Mouse (Mus musculus): ENCODE measurements around the gene Kctd18. TPM values are rescaled to one million over a fixed set of nuclear protein-coding genes. Genes with fewer than 3 reads are reported as not detected.
A peak's percentile ranks its signal among the peaks of the same experiment; 100 is the strongest.

Kctd18 gene
- polyA plus RNA-seq, 1 experiment from 2014 or later = 26.2 TPM

DNA sequence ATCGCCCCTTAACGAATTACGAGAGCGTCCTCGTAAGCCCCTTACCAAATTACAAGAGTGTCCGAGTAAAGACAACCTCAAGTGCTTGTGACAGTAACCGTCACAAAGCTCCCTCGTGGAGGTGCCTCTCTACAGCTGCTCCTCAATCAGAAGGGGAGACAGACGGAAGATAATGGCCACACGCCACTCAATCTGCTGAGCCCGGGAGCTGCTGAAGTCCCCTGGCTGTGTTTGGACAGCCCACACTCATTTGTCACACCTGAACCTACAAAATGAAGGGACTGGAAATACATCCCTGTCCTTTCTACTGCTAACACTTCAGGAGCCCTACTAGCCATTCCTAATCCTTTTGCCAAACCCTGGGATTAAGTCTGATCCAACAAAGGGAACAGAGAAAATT lies 77.0 kb downstream of the Kctd18 start:
- WGBS = 45% methylated on average over 11 of the region's 11 CpGs
- peaks cover 16% of the 10 kb centered on the region for H3K4me1 ChIP-seq
- H3K9me3 ChIP-seq = no peaks in the 10 kb centered on the region
- 0 out of 2 replicates have a peak overlapping the region, but pooled peaks have one; percentile 42 for H3K27ac ChIP-seq (replicated peaks)
- no peaks in the 10 kb centered on the region for H3K27me3 ChIP-seq
- H3K4me3 ChIP-seq = no peak overlapping the region
- no peak for ATAC-seq (ENCODE audit: low FRiP score, low read depth)
- H3K9ac ChIP-seq (replicated peaks) = no peak overlapping the region
- peaks cover 9% of the 10 kb centered on the region; the same call in 1 of the 2 replicates for H3K36me3 ChIP-seq
- no peak overlapping the region for H3K4me2 ChIP-seq (replicated peaks)

- peaks cover 9% of the 10 kb centered on the region; the same call in 1 of the 2 replicates for H3K36me3 ChIP-seq
- H3K9me3 ChIP-seq = no peaks in the 10 kb centered on the region
- WGBS = 69% methylated on average over 7 of the region's 7 CpGs
- H3K4me2 ChIP-seq (replicated peaks) = no peak overlapping the region
- peaks cover 16% of the 10 kb centered on the region for H3K4me1 ChIP-seq
- no peak overlapping the region for H3K9ac ChIP-seq (replicated peaks)
- no peak overlapping the region for H3K4me3 ChIP-seq
- no peaks in the 10 kb centered on the region for H3K27me3 ChIP-seq
- H3K27ac ChIP-seq (replicated peaks) = 0 out of 2 replicates have a peak overlapping the region, but pooled peaks have one; percentile 42
- no peak for ATAC-seq (ENCODE audit: low FRiP score, low read depth)
Measured at GRCm38 (mm10) chr1:57941095-57941494, 77.7 kb downstream of the Kctd18 start.

DNA sequence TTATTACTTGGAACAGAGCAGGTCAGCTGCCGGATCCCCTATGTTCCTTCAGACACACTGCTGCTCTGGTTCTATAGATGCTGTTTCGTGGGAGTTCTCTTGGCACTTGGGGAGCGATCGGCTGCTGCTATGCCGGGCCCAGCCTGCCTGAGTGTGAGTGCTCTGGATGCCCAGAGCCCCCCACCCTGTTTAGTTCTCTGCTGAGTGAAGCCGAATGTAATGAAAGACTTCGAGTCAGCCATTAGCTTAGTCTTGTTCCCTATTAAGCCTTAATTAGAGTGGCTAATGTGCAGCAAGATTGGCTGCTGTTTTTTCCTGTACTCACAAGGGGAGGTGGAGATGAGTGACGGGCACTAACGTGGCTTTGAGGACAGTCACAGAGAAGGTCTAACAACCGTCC lies 78.1 kb downstream of the Kctd18 start:
- WGBS = 64% methylated on average over 10 of the region's 10 CpGs
- no peak overlapping the region for H3K4me2 ChIP-seq (replicated peaks)
- H3K36me3 ChIP-seq = peaks cover 9% of the 10 kb centered on the region; the same call in 1 of the 2 replicates
- no peaks in the 10 kb centered on the region for H3K27me3 ChIP-seq
- H3K4me1 ChIP-seq = peaks cover 16% of the 10 kb centered on the region
- no peak overlapping the region for H3K4me3 ChIP-seq
- no peak overlapping the region for H3K9ac ChIP-seq (replicated peaks)
- no peak for ATAC-seq (ENCODE audit: low FRiP score, low read depth)
- H3K27ac ChIP-seq (replicated peaks) = no peak overlapping the region
- H3K9me3 ChIP-seq = no peaks in the 10 kb centered on the region

GRCm38 (mm10) chr1:57934287-57934686 lies 84.5 kb downstream of the Kctd18 start:
- 54% methylated on average over 1 of the region's 1 CpGs for WGBS
- Histone ChIP-seq H3K4me2 (replicated peaks) (no peak overlapping the region), H3K4me3 (no peak overlapping the region), H3K27ac (replicated peaks) (no peak overlapping the region), H3K4me1 (no peaks in the 10 kb centered on the region), H3K9ac (replicated peaks) (no peak overlapping the region), H3K9me3 (no peaks in the 10 kb centered on the region), H3K36me3 (no peaks in the 10 kb centered on the region), H3K27me3 (no peaks in the 10 kb centered on the region)
- no peak for ATAC-seq (ENCODE audit: low FRiP score, low read depth)

DNA sequence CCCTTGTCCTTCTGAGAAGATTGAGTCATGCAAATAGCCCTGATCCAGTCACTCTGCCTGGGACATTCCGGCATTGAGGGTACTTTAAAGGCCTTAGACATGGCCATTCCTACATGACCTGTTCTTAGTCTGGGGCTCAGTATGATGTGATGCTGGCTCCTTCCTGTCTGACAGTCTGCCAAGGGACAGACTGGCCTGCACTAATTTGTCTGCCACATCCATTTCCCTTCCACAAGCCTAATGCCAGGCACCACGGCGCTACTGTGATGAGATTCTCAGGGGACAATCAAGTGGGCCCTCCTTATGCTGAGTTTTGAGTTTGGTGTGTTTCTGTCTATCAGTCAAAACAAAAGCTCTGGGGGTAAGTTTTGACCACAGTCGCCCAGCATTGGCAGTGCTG lies 100.2 kb downstream of the Kctd18 start:
- Histone ChIP-seq H3K27me3 (no peaks in the 10 kb centered on the region), H3K27ac (replicated peaks) (no peak overlapping the region), H3K9me3 (no peaks in the 10 kb centered on the region), H3K4me1 (no peaks in the 10 kb centered on the region), H3K9ac (replicated peaks) (no peak overlapping the region), H3K4me2 (replicated peaks) (no peak overlapping the region), H3K4me3 (no peak overlapping the region), H3K36me3 (peaks cover 7% of the 10 kb centered on the region; the same call in 1 of the 2 replicates)
- WGBS = 91% methylated on average over 4 of the region's 4 CpGs
- ATAC-seq (ENCODE audit: low FRiP score, low read depth) = no peak

DNA sequence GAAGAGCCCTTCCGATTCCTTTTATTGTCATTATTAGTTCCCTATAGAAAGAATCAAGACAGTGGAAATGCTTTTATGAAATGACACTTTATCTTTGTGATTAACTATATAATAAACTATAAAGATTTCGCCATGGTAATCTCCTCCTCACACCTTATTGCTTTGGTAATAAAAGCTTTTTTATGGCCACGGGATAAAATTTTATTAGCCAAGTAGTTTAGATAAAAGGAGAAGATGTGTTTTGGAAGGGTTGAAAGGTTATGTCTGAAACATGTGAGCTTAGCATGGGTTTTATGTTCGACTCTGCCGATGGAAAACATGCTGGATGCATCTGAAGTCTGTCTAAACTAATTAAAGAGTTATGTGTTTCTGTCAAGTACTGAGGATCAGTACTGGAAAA lies 101.4 kb downstream of the Kctd18 start:
- Histone ChIP-seq H3K4me2 (replicated peaks) (no peak overlapping the region), H3K9me3 (no peaks in the 10 kb centered on the region), H3K9ac (replicated peaks) (no peak overlapping the region), H3K36me3 (0 out of 2 replicates have a peak, but pooled peaks cover 5% of the 10 kb centered on the region), H3K27me3 (no peaks in the 10 kb centered on the region), H3K27ac (replicated peaks) (no peak overlapping the region), H3K4me1 (no peaks in the 10 kb centered on the region), H3K4me3 (no peak overlapping the region)
- ATAC-seq (ENCODE audit: low FRiP score, low read depth) = no peak
- WGBS = 92% methylated on average over 5 of the region's 5 CpGs

DNA sequence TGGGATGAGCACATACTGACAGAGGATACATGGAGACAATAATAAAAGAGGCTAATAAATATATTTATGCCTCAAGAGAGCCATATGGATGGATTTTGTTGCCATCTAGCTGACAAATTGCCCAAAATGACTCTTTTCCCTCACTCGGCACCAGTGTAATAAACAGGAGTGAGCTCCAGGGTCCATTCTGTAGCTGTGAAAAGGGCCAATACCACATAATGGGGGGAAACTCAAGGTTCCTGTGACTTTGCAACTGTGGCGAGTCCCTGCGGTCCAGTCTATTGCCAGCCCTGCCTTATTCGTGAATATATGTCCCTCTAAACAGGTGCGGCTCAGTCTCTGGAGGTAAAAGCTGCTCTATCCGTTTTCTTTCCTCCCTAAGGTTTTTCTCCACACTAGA lies 107.2 kb downstream of the Kctd18 start:
- H3K4me3 ChIP-seq = no peak overlapping the region
- no peaks in the 10 kb centered on the region for H3K27me3 ChIP-seq
- peaks cover 4% of the 10 kb centered on the region; the same call in 1 of the 2 replicates for H3K36me3 ChIP-seq
- no peaks in the 10 kb centered on the region for H3K9me3 ChIP-seq
- WGBS = 79% methylated on average over 6 of the region's 6 CpGs
- H3K9ac ChIP-seq (replicated peaks) = no peak overlapping the region
- H3K4me1 ChIP-seq = no peaks in the 10 kb centered on the region
- H3K4me2 ChIP-seq (replicated peaks) = no peak overlapping the region
- no peak overlapping the region for H3K27ac ChIP-seq (replicated peaks)
- no peak for ATAC-seq (ENCODE audit: low FRiP score, low read depth)

GRCm38 (mm10) chr1:57906312-57906711 lies 112.4 kb downstream of the Kctd18 start:
- Histone ChIP-seq H3K4me3 (no peak overlapping the region), H3K4me1 (no peaks in the 10 kb centered on the region), H3K27ac (replicated peaks) (no peak overlapping the region), H3K9me3 (no peaks in the 10 kb centered on the region), H3K27me3 (no peaks in the 10 kb centered on the region), H3K4me2 (replicated peaks) (no peak overlapping the region), H3K9ac (replicated peaks) (no peak overlapping the region), H3K36me3 (peaks cover 11% of the 10 kb centered on the region)
- ATAC-seq (ENCODE audit: low FRiP score, low read depth) = no peak

DNA sequence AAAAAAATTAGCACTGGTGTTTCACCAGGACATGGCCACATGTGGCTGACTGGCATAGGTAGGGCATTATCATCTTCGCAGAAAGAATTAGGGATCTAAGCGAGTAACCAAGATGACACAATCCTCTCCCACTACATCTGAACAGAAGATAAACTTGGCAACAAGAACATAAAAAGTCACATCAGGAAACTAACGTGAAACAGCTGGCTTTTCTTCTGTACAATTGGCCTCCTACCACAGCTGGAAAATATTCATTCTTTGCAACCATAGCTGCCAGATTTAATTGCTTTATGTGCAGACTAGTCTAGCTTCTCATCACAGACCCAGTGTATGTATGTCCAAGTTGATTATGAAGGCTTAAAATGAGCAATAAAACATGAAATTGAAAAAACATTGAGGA lies 112.8 kb downstream of the Kctd18 start:
- H3K9ac ChIP-seq (replicated peaks) = no peak overlapping the region
- no peak overlapping the region for H3K4me2 ChIP-seq (replicated peaks)
- no peak overlapping the region for H3K4me3 ChIP-seq
- H3K27me3 ChIP-seq = no peaks in the 10 kb centered on the region
- H3K4me1 ChIP-seq = no peaks in the 10 kb centered on the region
- 88% methylated on average over 3 of the region's 3 CpGs for whole genome bisulfite sequencing
- no peak for ATAC-seq (ENCODE audit: low FRiP score, low read depth)
- H3K27ac ChIP-seq (replicated peaks) = no peak overlapping the region
- H3K36me3 ChIP-seq = peaks cover 12% of the 10 kb centered on the region
- no peaks in the 10 kb centered on the region for H3K9me3 ChIP-seq

Other genes starting within 250 kb of the Kctd18 start
- gene Spats2l, start 244.8 kb downstream of the Kctd18 start, polyA plus RNA-seq (2016; fragmentation: Nextera tagmentation; extraction: Ambion mirVana) = 60.3 and 62.3 TPM in 2 replicates
- 21.7 and 23.5 TPM in 2 replicates for gene Sgo2a, start 23.0 kb downstream of the Kctd18 start, polyA plus RNA-seq (2016; fragmentation: Nextera tagmentation; extraction: Ambion mirVana)
- gene Aox1, start 11.0 kb upstream of the Kctd18 start, polyA plus RNA-seq (2016; fragmentation: Nextera tagmentation; extraction: Ambion mirVana) = 0.17 and 0.20 TPM in 2 replicates
- 0.04 and 0.13 TPM in 2 replicates for gene Aox3, start 94.2 kb upstream of the Kctd18 start, polyA plus RNA-seq (2016; fragmentation: Nextera tagmentation; extraction: Ambion mirVana)
- not detected in 2 replicates for gene Aox4, start 191.4 kb upstream of the Kctd18 start, polyA plus RNA-seq (2016; fragmentation: Nextera tagmentation; extraction: Ambion mirVana)

Data from midbrain, embryonic 12.5 days (tissue).